Mouse (Mus musculus): Measurements from ENCODE around the gene Gna11. TPM values are rescaled to one million over a fixed set of nuclear protein-coding genes. Genes with fewer than 3 reads are reported as not detected.

Gna11 gene
- total RNA-seq, 2 experiments from 2014 or later = 6.0 to 7.6 TPM

GRCm38 (mm10) chr10:81507691-81508489 is 37.1 kb downstream of the Gna11 start:
- ATAC-seq (replicated peaks; ENCODE audit: poor library complexity) = no peak

- no peak for ATAC-seq (replicated peaks; ENCODE audit: poor library complexity)
Observed at GRCm38 (mm10) chr10:81507095-81507494, 37.9 kb downstream of the Gna11 start.

GRCm38 (mm10) chr10:81505016-81505664 is 39.9 kb downstream of the Gna11 start:
- peak; percentile 36 for ATAC-seq (replicated peaks; ENCODE audit: poor library complexity)

- ATAC-seq (replicated peaks; ENCODE audit: poor library complexity) = peak; percentile 55
Observed at GRCm38 (mm10) chr10:81502658-81503057, 42.3 kb downstream of the Gna11 start.

GRCm38 (mm10) chr10:81501863-81502262 is 43.1 kb downstream of the Gna11 start:
- ATAC-seq (replicated peaks; ENCODE audit: poor library complexity) = no peak

GRCm38 (mm10) chr10:81500032-81500431 is 45.0 kb downstream of the Gna11 start, which contains the start of gene S1pr4:
TSS of gene S1pr4 (minus strand) at chr10:81500132.
- ATAC-seq (replicated peaks; ENCODE audit: poor library complexity) = no peak

- peak; percentile 17 for ATAC-seq (replicated peaks; ENCODE audit: poor library complexity)
Observed at GRCm38 (mm10) chr10:81499250-81499901, 45.6 kb downstream of the Gna11 start.

- ATAC-seq (replicated peaks; ENCODE audit: poor library complexity) = peak; percentile 15; the same call in 1 of the 2 replicates
Observed at GRCm38 (mm10) chr10:81498316-81499249, 46.4 kb downstream of the Gna11 start.

- peak; percentile 30 for ATAC-seq (replicated peaks; ENCODE audit: poor library complexity)
Observed at GRCm38 (mm10) chr10:81497401-81498270, 47.4 kb downstream of the Gna11 start.

- no peak for ATAC-seq (replicated peaks; ENCODE audit: poor library complexity)
Observed at GRCm38 (mm10) chr10:81496969-81497368, 48.0 kb downstream of the Gna11 start.

- peak; percentile 65 for ATAC-seq (replicated peaks; ENCODE audit: poor library complexity)
Observed at GRCm38 (mm10) chr10:81496264-81496901, 48.6 kb downstream of the Gna11 start, which contains the start of gene Ncln. TSS of gene Ncln (minus strand) at chr10:81496392.

- ATAC-seq (replicated peaks; ENCODE audit: poor library complexity) = no peak
Observed at GRCm38 (mm10) chr10:81495616-81496263, 49.2 kb downstream of the Gna11 start.

GRCm38 (mm10) chr10:81495151-81495550 is 49.8 kb downstream of the Gna11 start:
- ATAC-seq (replicated peaks; ENCODE audit: poor library complexity) = no peak

- peak; percentile 24 for ATAC-seq (replicated peaks; ENCODE audit: poor library complexity)
Observed at GRCm38 (mm10) chr10:81494260-81495041, 50.5 kb downstream of the Gna11 start.

- no peak for ATAC-seq (replicated peaks; ENCODE audit: poor library complexity)
Observed at GRCm38 (mm10) chr10:81493601-81494220, 51.3 kb downstream of the Gna11 start.

GRCm38 (mm10) chr10:81492606-81493240 is 52.3 kb downstream of the Gna11 start:
- no peak for ATAC-seq (replicated peaks; ENCODE audit: poor library complexity)

GRCm38 (mm10) chr10:81491018-81491417 is 54.0 kb downstream of the Gna11 start:
- ATAC-seq (replicated peaks; ENCODE audit: poor library complexity) = no peak

All from megakaryocyte progenitor cell, adult 5-6 weeks (primary cell).